Mouse (Mus musculus) ES-E14 (cell line): Measurements from ENCODE around the gene Cldn34a. TPM values are rescaled to one million over a fixed set of nuclear protein-coding genes. Genes with fewer than 3 reads are reported as not detected.
"Not testable (repeated sequence)": the region's sequence is repeated elsewhere in the genome, so short reads cannot be mapped to it uniquely, and the experiment has no call there.

Source experiments
- DNase-seq: peaks from one replicate; pipeline ENCODE4 v3.0.0-alpha.2; 2013; ENCODE audit warnings: low read depth, low spot score
- H3K27ac ChIP-seq: 2 replicates; pipeline ENCODE4 v1.5.1; 2012; ENCODE audit warnings: low read depth, mild to moderate bottlenecking, low read length, moderate library complexity, mixed read lengths; ENCODE audit not compliant: poor library complexity, insufficient read depth, severe bottlenecking
- H3K36me3 ChIP-seq: 2 replicates; pipeline ENCODE4 v1.6.1; 2012; ENCODE audit warnings: mild to moderate bottlenecking, low read length, moderate library complexity, mixed read lengths; ENCODE audit not compliant: control insufficient read depth, poor library complexity, insufficient read depth, severe bottlenecking
- H3K4me1 ChIP-seq, 2 experiments: fragments of 150-350 bp in 1 of 2; sonication (generic) in 1 of 2; 2 replicates each; pipeline ENCODE4 v1.6.1; 2012; ENCODE audit warnings: low read length in 2 of 2, mild to moderate bottlenecking in 1 of 2, mixed read lengths in 1 of 2; ENCODE audit not compliant: control insufficient read depth in 2 of 2, insufficient read depth in 2 of 2, poor library complexity in 1 of 2
- H3K4me3 ChIP-seq, 2 experiments: fragments of 150-350 bp in 1 of 2; sonication (generic) in 1 of 2; 2 replicates each; pipeline ENCODE4 v1.5.1; 2012; ENCODE audit warnings: low read length in 2 of 2, low read depth in 1 of 2, mild to moderate bottlenecking in 1 of 2, mixed read lengths in 1 of 2; ENCODE audit not compliant: insufficient read depth in 1 of 2, poor library complexity in 1 of 2, severe bottlenecking in 1 of 2
- H3K9ac ChIP-seq: 2 replicates; pipeline ENCODE4 v1.6.1; 2012; ENCODE audit warnings: low read depth, mild to moderate bottlenecking, low read length, mixed read lengths; ENCODE audit not compliant: poor library complexity, insufficient read depth, severe bottlenecking
- H3K9me3 ChIP-seq: fragments of 150-350 bp; sonication (generic); 2 replicates; pipeline ENCODE4 v1.6.1; 2012; ENCODE audit warnings: low read depth, mild to moderate bottlenecking, low read length; ENCODE audit not compliant: control insufficient read depth, insufficient read depth
- CHD2 ChIP-seq: IDR thresholded peaks from 2 replicates; pipeline ENCODE4 v1.6.1; 2014; ENCODE audit warnings: mild to moderate bottlenecking, low read depth, low read length, inconsistent platforms
- HCFC1 ChIP-seq: IDR thresholded peaks from 2 replicates; pipeline ENCODE4 v1.6.1; 2012; ENCODE audit warnings: low read length, inconsistent platforms, borderline replicate concordance; ENCODE audit not compliant: insufficient read depth
- MAFK ChIP-seq: IDR thresholded peaks from 2 replicates; pipeline ENCODE4 v1.6.1; 2014; ENCODE audit warnings: mild to moderate bottlenecking, low read depth, low read length, inconsistent platforms; ENCODE audit not compliant: insufficient read depth
- ZC3H11A ChIP-seq: IDR thresholded peaks from 2 replicates; pipeline ENCODE4 v1.6.1; 2012; ENCODE audit warnings: low read depth, mild to moderate bottlenecking, inconsistent platforms, low read length, borderline replicate concordance
- ZNF384 ChIP-seq: IDR thresholded peaks from 2 replicates; pipeline ENCODE4 v1.6.1; 2012; ENCODE audit warnings: low read depth, low read length, inconsistent platforms
- in situ Hi-C, 2 experiments: fragments of 600-800 bp; cut with MboI; formaldehyde crosslinking; loops; one replicate each; pipeline ENCODE4 v1.15.1; 2025; ENCODE audit warnings: low sequenced_read_pairs in 2 of 2, inconsistent platforms in 1 of 2; ENCODE audit not compliant: unreplicated experiment in 2 of 2
- total RNA-seq: library from RNA; depleted of rRNA; stranded (reverse); fragments of 300-350 nt; gene quantifications from 2 replicates; pipeline ENCODE4 v1.2.3, GENCODE M21; 2012; rRNA removed

Cldn34a gene
- total RNA-seq = not detected in 2 replicates

- no peak for TF ChIP-seq ZNF384
- TF ChIP-seq ZC3H11A = no peak
- H3K27ac ChIP-seq = no peak within 1 kb of the TSS
- H3K9ac ChIP-seq = no peak within 1 kb of the TSS
- no peaks in the 10 kb centered on the region for H3K9me3 ChIP-seq
- no peaks in the 10 kb centered on the region for H3K4me1 ChIP-seq
- DNase-seq = no peak
- in situ Hi-C loops = no loop called here
- H3K4me3 ChIP-seq = no peak within 1 kb of the TSS
- H3K36me3 ChIP-seq = no peaks in the 10 kb centered on the region
Observed at GRCm38 (mm10) chrX:152563034-152563433, at the start of gene Cldn34a. Gene Cldn34a, plus strand, starts transcription at chrX:152563334.

- in situ Hi-C loops, H3K36me3 ChIP-seq, H3K4me3 ChIP-seq, H3K9me3 ChIP-seq, DNase-seq, H3K27ac ChIP-seq, H3K4me1 ChIP-seq, H3K9ac ChIP-seq: not testable (repeated sequence)
Observed at GRCm38 (mm10) chrX:152518611-152519010, 44.5 kb upstream of the Cldn34a start.

- no peak overlapping the region for H3K9ac ChIP-seq
- DNase-seq = no peak
- TF ChIP-seq MAFK (no peak), HCFC1 (no peak), ZNF384 (no peak), ZC3H11A (no peak), CHD2 (no peak)
- no peak overlapping the region for H3K27ac ChIP-seq
- H3K4me3 ChIP-seq = no peak overlapping the region
- no peaks in the 10 kb centered on the region for H3K36me3 ChIP-seq
- in situ Hi-C loops = no loop called here
- H3K4me1 ChIP-seq = no peaks in the 10 kb centered on the region
- H3K9me3 ChIP-seq = no peaks in the 10 kb centered on the region
Observed at GRCm38 (mm10) chrX:152545736-152546135, 17.4 kb upstream of the Cldn34a start.

GRCm38 (mm10) chrX:152548180-152548579, 15.0 kb upstream of the Cldn34a start:
- H3K27ac ChIP-seq = no peak overlapping the region
- TF ChIP-seq ZC3H11A (no peak), ZNF384 (no peak), CHD2 (no peak), MAFK (no peak), HCFC1 (no peak)
- in situ Hi-C loops = no loop called here
- H3K36me3 ChIP-seq = no peaks in the 10 kb centered on the region
- H3K9me3 ChIP-seq = no peaks in the 10 kb centered on the region
- DNase-seq = no peak
- no peak overlapping the region for H3K4me3 ChIP-seq
- H3K9ac ChIP-seq = no peak overlapping the region
- H3K4me1 ChIP-seq = no peaks in the 10 kb centered on the region

- in situ Hi-C loops = no loop called here
- no peaks in the 10 kb centered on the region for H3K4me1 ChIP-seq
Observed at GRCm38 (mm10) chrX:152557446-152557845, 5.7 kb upstream of the Cldn34a start.

More at GRCm38 (mm10) chrX:152557446-152557845, 5.7 kb upstream of the Cldn34a start:
- no peak overlapping the region for H3K27ac ChIP-seq
- TF ChIP-seq ZC3H11A (no peak), HCFC1 (no peak), MAFK (no peak), ZNF384 (peak; percentile 81)
- no peaks in the 10 kb centered on the region for H3K36me3 ChIP-seq
- H3K9ac ChIP-seq = no peak overlapping the region
- DNase-seq = peak; percentile 30
- H3K4me3 ChIP-seq = no peak overlapping the region
- H3K9me3 ChIP-seq = no peaks in the 10 kb centered on the region

Other genes starting within 250 kb of the Cldn34a start
- 3.7 and 3.9 TPM in 2 replicates for gene Kantr, start 235.8 kb upstream of the Cldn34a start, total RNA-seq
- gene Tspyl2, start 220.9 kb upstream of the Cldn34a start, total RNA-seq = 28.7 and 35.9 TPM in 2 replicates
- gene Gpr173, start 194.6 kb upstream of the Cldn34a start, total RNA-seq = 2.2 and 3.0 TPM in 2 replicates
- 20.0 and 23.3 TPM in 2 replicates for gene Shroom2, start 206.1 kb downstream of the Cldn34a start, total RNA-seq
- gene Gpr143, start 218.6 kb downstream of the Cldn34a start, total RNA-seq = 0.58 and 0.67 TPM in 2 replicates